Mouse (Mus musculus): ENCODE measurements around the gene Ptpro.

DNA sequence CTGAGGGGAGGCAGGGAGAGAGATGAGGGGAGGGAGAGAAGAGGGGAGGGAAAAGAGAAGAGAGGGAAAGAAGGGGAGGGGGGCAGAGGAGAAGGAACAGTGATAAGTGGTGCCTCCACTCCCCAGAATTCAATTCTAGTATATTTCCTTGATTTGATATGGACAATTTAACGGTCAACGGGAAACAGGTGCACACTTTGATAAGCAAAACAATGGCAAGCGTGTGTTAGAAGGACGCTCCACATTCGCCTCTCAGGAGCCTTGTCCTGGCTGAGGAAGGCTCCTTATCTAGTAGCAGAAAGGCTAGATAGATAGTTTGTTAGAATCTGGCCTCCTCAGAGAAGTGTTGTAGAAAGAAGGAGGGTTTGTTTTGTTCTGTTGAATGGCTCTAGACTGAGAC, 260.6 kb downstream of the Ptpro start:
- TF ChIP-seq POLR2A (IDR thresholded peaks at IDR 0.05; ENCODE audit: borderline replicate concordance, extremely low read depth, low read depth, low read length) (no peak), CTCF (IDR thresholded peaks at IDR 0.05; ENCODE audit: insufficient read depth, low read length) (no peak)
